Mouse (Mus musculus) myocyte (in vitro differentiated cells): ENCODE results near the gene Arv1.

ENCODE experiments used
- POLR2A ChIP-seq: IDR thresholded peaks from one replicate; pipeline ENCODE4 v1.6.1; 2011; ENCODE audit warnings: low read depth, mild to moderate bottlenecking, control low read depth, moderate library complexity; ENCODE audit not compliant: insufficient read length
- POLR2AphosphoS2 ChIP-seq: IDR thresholded peaks from one replicate; pipeline ENCODE4 v1.6.1; 2011; ENCODE audit warnings: low read depth, control low read depth; ENCODE audit not compliant: insufficient read length
- USF1 ChIP-seq: IDR thresholded peaks from one replicate; pipeline ENCODE4 v1.6.1; 2011; ENCODE audit warnings: low read depth, mild to moderate bottlenecking, control low read depth, moderate library complexity

GRCm38 (mm10) chr8:124691706-124692105 lies 30.2 kb upstream of the Arv1 start:
- no peak for TF ChIP-seq POLR2A
- TF ChIP-seq POLR2AphosphoS2: no peak
- TF ChIP-seq USF1: no peak
